In genomic region chr8:3330662-3331061, GRCm38 (mm10) we compare ENCODE assay signal across 8 mouse cellular contexts. TPM values are rescaled to one million over a fixed set of nuclear protein-coding genes. Genes with fewer than 3 reads are reported as not detected.
A peak's percentile ranks its signal among the peaks of the same experiment; 100 is the strongest.
DNase-seq lines count a peak whose midpoint lies in the region; ATAC-seq and TF ChIP-seq lines count a peak whose summit lies in the region.

No protein-coding gene starts in this region.

- 54% methylated on average over 6 of the region's 6 CpGs for WGBS in forebrain, embryonic 11.5 days
- 38% methylated on average over 6 of the region's 6 CpGs for WGBS in large intestine, adult 2 months

- peak; percentile 40 for DNase-seq in layer of hippocampus, adult 11-12 months (ENCODE audit: low spot score)
- DNase-seq in layer of hippocampus, postnatal 36 days = no peak
- peak; percentile 23 to 50 for DNase-seq in adrenal gland, postnatal 36 days
- peak; percentile 51 for DNase-seq in forebrain, embryonic 11.5 days (ENCODE audit: low spot score)
- peak; percentile 21 for DNase-seq in large intestine, adult 2 months (ENCODE audit: low read depth, low spot score)
- DNase-seq in mesoderm, embryonic 11.5 days (ENCODE audit: low read depth, low spot score) = peak; percentile 70
- no peak for DNase-seq in ovary, postnatal 10 days (ENCODE audit: low spot score)

- no peak overlapping the region for H3K27ac ChIP-seq in forebrain, embryonic 11.5 days (ENCODE audit: low read depth, low read length)

- H3K4me2 ChIP-seq in forebrain, embryonic 11.5 days (ENCODE audit: low read depth, low read length, severe bottlenecking) = no peak overlapping the region

- no peaks in the 10 kb centered on the region for H3K9me3 ChIP-seq in E14TG2a.4 (ENCODE audit: low read length)
- no peaks in the 10 kb centered on the region for H3K9me3 ChIP-seq in forebrain, embryonic 11.5 days (ENCODE audit: control insufficient read depth, low read length)

- no peak overlapping the region for H3K4me3 ChIP-seq in E14TG2a.4 (replicated peaks; ENCODE audit: low read length)
- H3K4me3 ChIP-seq in forebrain, embryonic 11.5 days (ENCODE audit: low read depth, low read length) = no peak overlapping the region

- H3K27me3 ChIP-seq in E14TG2a.4 (ENCODE audit: insufficient read depth, low read length) = 0 out of 2 replicates have a peak, but pooled peaks cover 5% of the 10 kb centered on the region
- no peaks in the 10 kb centered on the region for H3K27me3 ChIP-seq in forebrain, embryonic 11.5 days (ENCODE audit: control insufficient read depth, insufficient read depth, low read length)

- TF ChIP-seq CTCF in E14TG2a.4 (conservative IDR thresholded peaks at IDR 0.05; ENCODE audit: low read length) = peak; percentile 86

- H3K36me3 ChIP-seq in E14TG2a.4 (ENCODE audit: insufficient read depth, low read length) = no peaks in the 10 kb centered on the region
- no peaks in the 10 kb centered on the region for H3K36me3 ChIP-seq in forebrain, embryonic 11.5 days (ENCODE audit: control insufficient read depth, insufficient read depth, low read length)

- H3K9ac ChIP-seq in forebrain, embryonic 11.5 days (ENCODE audit: low read length) = no peak overlapping the region

- H3K4me1 ChIP-seq in E14TG2a.4 (replicated peaks; ENCODE audit: low read depth, low read length) = no peaks in the 10 kb centered on the region
- no peaks in the 10 kb centered on the region for H3K4me1 ChIP-seq in forebrain, embryonic 11.5 days (replicated peaks; ENCODE audit: control insufficient read depth, insufficient read depth, low read length)

- no peak for ATAC-seq in forebrain, embryonic 11.5 days (replicated peaks; ENCODE audit: low FRiP score)

RNA-seq across cellular contexts. Expression of gene A430078G23Rik, which starts 22.6 kb away (rescaled TPM):
- total RNA-seq in layer of hippocampus, postnatal 36 days (2021) = under 1 TPM in 1 of 2 experiments, not detected in 1; 0.25 TPM
- under 1 TPM; 0.40 to 0.79 TPM for total RNA-seq in adrenal gland, postnatal 36 days (2021)
- polyA plus RNA-seq in forebrain, embryonic 11.5 days (2014; fragmentation: Nextera tagmentation; extraction: Ambion mirVana) = not detected in 2 replicates
- 1.2 and 2.6 TPM in 2 replicates for polyA plus RNA-seq in large intestine, adult 2 months (2012; rRNA removed)

RNA-seq across cellular contexts. Expression of gene Insr, which starts 51.2 kb away (rescaled TPM):
- total RNA-seq in layer of hippocampus, postnatal 36 days (2021) = 10 to 100 TPM; 46.9 to 50.3 TPM
- 100 to 1,000 TPM; 134 to 182 TPM for total RNA-seq in adrenal gland, postnatal 36 days (2021)
- polyA plus RNA-seq in forebrain, embryonic 11.5 days (2014; fragmentation: Nextera tagmentation; extraction: Ambion mirVana) = 40.3 and 46.2 TPM in 2 replicates
- 4.5 and 15.0 TPM in 2 replicates for polyA plus RNA-seq in large intestine, adult 2 months (2012; rRNA removed)

Comparison
In these comparisons a context has a peak if more than half of its experiments do, and no peak if none do; other contexts are left out.
1. DNase-seq: peak in layer of hippocampus, adult 11-12 months (single experiment), adrenal gland, postnatal 36 days (2 of 2), forebrain, embryonic 11.5 days (single experiment), large intestine, adult 2 months (single experiment) and mesoderm, embryonic 11.5 days (single experiment); none in layer of hippocampus, postnatal 36 days (0 of 2) and ovary, postnatal 10 days (single experiment).